Mouse (Mus musculus) splenic B cell, adult 2 months (primary cell): ENCODE data around the gene Mrpl3.

Experiments
- DNase-seq: peaks from one replicate; pipeline ENCODE4 v3.0.0-alpha.2; 2011; ENCODE audit warnings: low read depth, low spot score
- H3K27me3 ChIP-seq: 2 replicates; pipeline ENCODE4 v1.6.1; 2012; ENCODE audit warnings: mild to moderate bottlenecking, low read length, moderate library complexity, mixed read lengths; ENCODE audit not compliant: control insufficient read depth, poor library complexity, insufficient read depth, severe bottlenecking
- H3K36me3 ChIP-seq: 2 replicates; pipeline ENCODE4 v1.6.1; 2012; ENCODE audit warnings: mild to moderate bottlenecking, low read length, moderate library complexity, mixed read lengths; ENCODE audit not compliant: control insufficient read depth, poor library complexity, insufficient read depth, severe bottlenecking

Gene Mrpl3

GRCm38 (mm10) chr9:105053147-105053557 lies at the start of gene Mrpl3:
Mrpl3 (plus strand) TSS chr9:105053239.
- H3K27me3 ChIP-seq, result no peaks in the 10 kb centered on the region
- H3K36me3 ChIP-seq, result peaks cover 3% of the 10 kb centered on the region; the same call in 1 of the 2 replicates
- peak; percentile 86 for DNase-seq

- no peaks in the 10 kb centered on the region for H3K36me3 ChIP-seq
- no peaks in the 10 kb centered on the region for H3K27me3 ChIP-seq
- DNase-seq, result no peak
Measured at GRCm38 (mm10) chr9:105010721-105011120, 42.3 kb upstream of the Mrpl3 start.

- H3K27me3 ChIP-seq, result no peaks in the 10 kb centered on the region
- no peaks in the 10 kb centered on the region for H3K36me3 ChIP-seq
- DNase-seq, result no peak
Measured at GRCm38 (mm10) chr9:105018186-105018585, 34.9 kb upstream of the Mrpl3 start.

- no peak for DNase-seq
- no peaks in the 10 kb centered on the region for H3K27me3 ChIP-seq
- H3K36me3 ChIP-seq, result no peaks in the 10 kb centered on the region
Measured at GRCm38 (mm10) chr9:105028311-105028710, 24.7 kb upstream of the Mrpl3 start.

- DNase-seq, result no peak
- Histone ChIP-seq H3K27me3 (no peaks in the 10 kb centered on the region), H3K36me3 (no peaks in the 10 kb centered on the region)
Measured at GRCm38 (mm10) chr9:105032572-105032971, 20.5 kb upstream of the Mrpl3 start.

- Histone ChIP-seq H3K36me3 (no peaks in the 10 kb centered on the region), H3K27me3 (no peaks in the 10 kb centered on the region)
- no peak for DNase-seq
Measured at GRCm38 (mm10) chr9:105033641-105034040, 19.4 kb upstream of the Mrpl3 start.

GRCm38 (mm10) chr9:105037847-105038246 lies 15.2 kb upstream of the Mrpl3 start:
- no peak for DNase-seq

GRCm38 (mm10) chr9:105046014-105046413 lies 7.0 kb upstream of the Mrpl3 start:
- Histone ChIP-seq H3K27me3 (no peaks in the 10 kb centered on the region), H3K36me3 (no peaks in the 10 kb centered on the region)
- no peak for DNase-seq

More at GRCm38 (mm10) chr9:105037847-105038246, 15.2 kb upstream of the Mrpl3 start:
- Histone ChIP-seq H3K36me3 (no peaks in the 10 kb centered on the region), H3K27me3 (no peaks in the 10 kb centered on the region)

GRCm38 (mm10) chr9:105048351-105048750 lies 4.7 kb upstream of the Mrpl3 start:
- DNase-seq, result no peak
- H3K27me3 ChIP-seq, result no peaks in the 10 kb centered on the region
- no peaks in the 10 kb centered on the region for H3K36me3 ChIP-seq

- no peaks in the 10 kb centered on the region for H3K36me3 ChIP-seq
- no peak for DNase-seq
Measured at GRCm38 (mm10) chr9:105049636-105050035, 3.4 kb upstream of the Mrpl3 start.

GRCm38 (mm10) chr9:105050257-105050656 lies 2.8 kb upstream of the Mrpl3 start:
- no peak for DNase-seq
- no peaks in the 10 kb centered on the region for H3K27me3 ChIP-seq
- H3K36me3 ChIP-seq, result no peaks in the 10 kb centered on the region

More at GRCm38 (mm10) chr9:105049636-105050035, 3.4 kb upstream of the Mrpl3 start:
- H3K27me3 ChIP-seq, result no peaks in the 10 kb centered on the region

- H3K36me3 ChIP-seq, result peaks cover 3% of the 10 kb centered on the region; the same call in 1 of the 2 replicates
- no peaks in the 10 kb centered on the region for H3K27me3 ChIP-seq
- peak; percentile 46 for DNase-seq
Measured at GRCm38 (mm10) chr9:105053812-105054211, 773 bp downstream of the Mrpl3 start.

- DNase-seq, result no peak
- Histone ChIP-seq H3K27me3 (no peaks in the 10 kb centered on the region), H3K36me3 (peaks cover 10% of the 10 kb centered on the region)
Measured at GRCm38 (mm10) chr9:105069106-105069505, 16.1 kb downstream of the Mrpl3 start.

GRCm38 (mm10) chr9:105072991-105073748 lies 20.1 kb downstream of the Mrpl3 start:
- no peak for DNase-seq
- H3K27me3 ChIP-seq, result no peaks in the 10 kb centered on the region
- peaks cover 20% of the 10 kb centered on the region for H3K36me3 ChIP-seq

GRCm38 (mm10) chr9:105074851-105075250 lies 21.8 kb downstream of the Mrpl3 start:
- DNase-seq, result no peak
- Histone ChIP-seq H3K36me3 (peaks cover 20% of the 10 kb centered on the region), H3K27me3 (no peaks in the 10 kb centered on the region)
